Mouse (Mus musculus) E14TG2a.4 (cell line): ENCODE results near the gene Glg1.

ENCODE experiments used
- H3K27me3 ChIP-seq: 2 replicates; pipeline ENCODE4 v1.6.1; 2014; ENCODE audit warnings: low read length, control low read depth; ENCODE audit not compliant: insufficient read depth
- H3K36me3 ChIP-seq: 2 replicates; pipeline ENCODE4 v1.6.1; 2014; ENCODE audit warnings: low read length, control low read depth; ENCODE audit not compliant: insufficient read depth
- H3K4me1 ChIP-seq: replicated peaks from 2 replicates; pipeline ENCODE4 v1.6.1; 2014; ENCODE audit warnings: low read depth, low read length, control low read depth
- H3K4me3 ChIP-seq: replicated peaks from 2 replicates; pipeline ENCODE4 v1.5.1; 2014; ENCODE audit warnings: mild to moderate bottlenecking, low read length
- H3K9me3 ChIP-seq: 2 replicates; pipeline ENCODE4 v1.6.1; 2014; ENCODE audit warnings: low read length, control low read depth
- CTCF ChIP-seq: conservative IDR thresholded peaks from 2 replicates; pipeline ENCODE4 v1.5.1; 2014; ENCODE audit warnings: low read length
- NANOG ChIP-seq: IDR thresholded peaks from 2 replicates; pipeline ENCODE4 v1.6.1; 2014; ENCODE audit warnings: borderline replicate concordance, low read length, mixed read lengths
- POU5F1 ChIP-seq: IDR thresholded peaks from 2 replicates; pipeline ENCODE4 v1.6.1; 2014; ENCODE audit warnings: low read length, borderline replicate concordance

Gene Glg1

DNA sequence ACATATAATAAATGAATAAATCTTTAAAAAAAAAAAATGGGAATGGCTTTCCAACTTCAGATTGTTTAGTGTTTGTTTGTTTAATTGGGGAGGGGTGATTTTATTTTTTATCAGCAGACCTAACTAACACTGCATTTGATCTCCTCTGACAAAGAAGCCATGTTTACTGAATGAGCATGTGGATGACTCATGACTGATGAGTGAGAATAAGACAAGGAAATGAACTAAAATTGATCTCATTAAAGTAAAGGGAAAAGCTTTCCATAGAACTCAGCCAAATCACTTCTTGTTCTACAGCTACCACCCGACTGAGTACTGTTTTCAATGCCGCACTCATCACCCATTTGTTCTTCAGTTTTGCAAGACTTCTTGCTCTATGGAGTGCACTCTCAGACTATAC is 25.3 kb downstream of the Glg1 start:
- H3K36me3 ChIP-seq = no peaks in the 10 kb centered on the region
- H3K9me3 ChIP-seq = no peaks in the 10 kb centered on the region
- peaks cover 4% of the 10 kb centered on the region; the same call in 1 of the 2 replicates for H3K4me1 ChIP-seq
- H3K27me3 ChIP-seq = no peaks in the 10 kb centered on the region
- H3K4me3 ChIP-seq = no peak overlapping the region
- TF ChIP-seq NANOG (no peak), CTCF (no peak), POU5F1 (no peak)

DNA sequence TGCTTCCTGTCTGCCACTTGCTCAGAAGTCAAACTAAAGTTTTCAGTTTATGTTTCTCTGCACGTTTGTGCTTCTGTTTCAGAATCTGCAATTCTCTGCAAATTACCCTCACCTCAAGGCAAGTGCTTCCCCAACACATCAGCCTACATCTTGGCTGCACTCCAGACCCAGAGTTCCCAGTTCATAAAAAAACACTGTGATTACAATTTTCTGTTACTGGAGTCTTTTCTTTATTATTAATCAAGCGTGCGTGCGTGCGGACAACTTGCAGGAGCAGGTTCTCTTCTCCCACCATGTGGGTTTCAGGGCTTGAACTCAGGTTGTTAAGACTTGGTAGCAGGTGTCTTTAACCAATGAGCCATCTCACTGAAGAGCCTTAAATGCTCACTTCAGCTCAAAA is 34.9 kb downstream of the Glg1 start:
- H3K9me3 ChIP-seq = no peaks in the 10 kb centered on the region
- H3K27me3 ChIP-seq = no peaks in the 10 kb centered on the region
- TF ChIP-seq NANOG (no peak), POU5F1 (no peak), CTCF (no peak)
- H3K4me1 ChIP-seq = no peaks in the 10 kb centered on the region
- no peak overlapping the region for H3K4me3 ChIP-seq
- no peaks in the 10 kb centered on the region for H3K36me3 ChIP-seq

DNA sequence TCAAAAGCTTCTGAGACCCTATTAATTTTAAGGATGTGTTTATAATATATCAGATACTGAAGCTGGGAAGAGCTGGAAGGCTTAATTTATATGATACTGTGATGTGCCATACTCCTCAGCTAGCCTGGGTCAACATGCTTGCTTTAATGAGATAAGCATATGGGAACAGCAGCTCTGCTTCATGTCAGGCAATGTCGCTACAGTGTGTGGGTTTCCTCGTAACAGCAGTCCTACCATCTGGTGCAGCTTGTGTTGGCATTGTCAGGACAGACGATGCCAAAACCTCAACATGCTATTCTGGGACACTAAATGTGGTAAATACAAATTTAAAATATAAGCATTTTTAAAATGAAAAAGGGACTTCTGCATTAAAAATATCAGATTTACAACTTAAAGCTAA is 40.9 kb downstream of the Glg1 start:
- Histone ChIP-seq H3K4me3 (no peak overlapping the region), H3K9me3 (no peaks in the 10 kb centered on the region), H3K27me3 (no peaks in the 10 kb centered on the region), H3K4me1 (no peaks in the 10 kb centered on the region), H3K36me3 (no peaks in the 10 kb centered on the region)
- TF ChIP-seq POU5F1 = no peak
- TF ChIP-seq CTCF = no peak
- no peak for TF ChIP-seq NANOG

DNA sequence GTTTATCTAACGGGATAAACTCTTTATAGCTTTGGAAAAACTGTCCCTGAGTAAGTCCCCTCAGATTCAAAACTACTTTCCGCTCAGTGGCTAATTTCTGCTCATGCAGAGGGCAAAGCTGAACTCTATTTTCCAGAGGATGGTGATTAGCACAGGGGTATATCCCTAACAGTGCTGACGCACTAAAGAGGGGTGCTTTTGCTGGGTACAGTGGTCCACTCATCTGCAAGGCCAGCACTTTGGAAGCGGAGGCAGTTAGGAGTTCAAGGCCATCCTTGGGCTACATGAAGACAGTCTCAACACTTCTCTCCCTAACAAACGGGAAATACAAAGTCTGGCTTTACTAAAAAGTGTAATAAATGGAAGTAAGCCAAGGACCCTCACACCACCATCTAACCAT is 45.6 kb downstream of the Glg1 start:
- peaks cover 10% of the 10 kb centered on the region for H3K4me1 ChIP-seq
- no peaks in the 10 kb centered on the region for H3K36me3 ChIP-seq
- H3K4me3 ChIP-seq = no peak overlapping the region
- no peaks in the 10 kb centered on the region for H3K9me3 ChIP-seq
- TF ChIP-seq NANOG (no peak), POU5F1 (no peak), CTCF (no peak)
- no peaks in the 10 kb centered on the region for H3K27me3 ChIP-seq

DNA sequence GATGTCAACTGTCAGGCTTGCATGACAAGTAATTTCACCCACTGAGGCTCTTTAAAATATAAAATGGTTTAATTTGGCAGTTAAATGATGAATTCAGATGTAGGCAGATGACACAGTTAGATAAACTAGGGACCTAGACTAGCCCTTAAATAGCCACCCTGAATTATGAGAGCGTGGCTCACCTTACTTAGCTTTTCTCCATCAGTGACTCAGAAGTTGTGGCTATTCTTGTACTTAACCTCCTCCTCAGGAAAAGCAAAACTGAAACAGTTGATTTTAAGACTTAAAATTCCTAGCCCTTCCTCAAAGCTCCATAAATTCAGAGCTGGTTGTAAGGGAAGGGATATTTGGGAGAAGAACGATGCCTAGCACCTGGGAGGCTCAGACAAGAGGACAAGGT is 47.8 kb downstream of the Glg1 start:
- Histone ChIP-seq H3K4me3 (no peak overlapping the region), H3K36me3 (no peaks in the 10 kb centered on the region), H3K4me1 (peaks cover 10% of the 10 kb centered on the region), H3K9me3 (no peaks in the 10 kb centered on the region), H3K27me3 (no peaks in the 10 kb centered on the region)
- no peak for TF ChIP-seq NANOG
- TF ChIP-seq POU5F1 = no peak
- TF ChIP-seq CTCF = no peak

DNA sequence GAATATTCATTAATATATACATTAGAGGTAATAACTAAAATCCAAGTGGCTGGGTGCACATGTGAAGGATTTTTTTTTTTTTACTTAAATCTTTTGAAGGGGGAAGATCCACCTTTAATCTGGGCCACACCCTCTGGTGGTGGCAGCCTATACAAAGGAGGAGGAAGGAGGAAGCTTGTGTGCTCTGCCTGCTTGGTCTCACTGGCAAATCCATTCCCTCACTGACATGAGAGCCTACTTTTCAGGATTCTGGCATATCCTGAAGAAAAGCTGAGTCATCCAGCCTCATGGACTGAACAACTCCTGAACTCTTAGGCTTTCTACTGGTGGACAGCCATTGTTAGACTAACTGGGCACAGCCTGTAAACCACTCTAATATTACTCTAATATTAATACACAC is 49.1 kb downstream of the Glg1 start:
- Histone ChIP-seq H3K36me3 (no peaks in the 10 kb centered on the region), H3K4me1 (peaks cover 15% of the 10 kb centered on the region), H3K27me3 (no peaks in the 10 kb centered on the region), H3K9me3 (no peaks in the 10 kb centered on the region), H3K4me3 (no peak overlapping the region)
- no peak for TF ChIP-seq CTCF
- no peak for TF ChIP-seq NANOG
- no peak for TF ChIP-seq POU5F1

DNA sequence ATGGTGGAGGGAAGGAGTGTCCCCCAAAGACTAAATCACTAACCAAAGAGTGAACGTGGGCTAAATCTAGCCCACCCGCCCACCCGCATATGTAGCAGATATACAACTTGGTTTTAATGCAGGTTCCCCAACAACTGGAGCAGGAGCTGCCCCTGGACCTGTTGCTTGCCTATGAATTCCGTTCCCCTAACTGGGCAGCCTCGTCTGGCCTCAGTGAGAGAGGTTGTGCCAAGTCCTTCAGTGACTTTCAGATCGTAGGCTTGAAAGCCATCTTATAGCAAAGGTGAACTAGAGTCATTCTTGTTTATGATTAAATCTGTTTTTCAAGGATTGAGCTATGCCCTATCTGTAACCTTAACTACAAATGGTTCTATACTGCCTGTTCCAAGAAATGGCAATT is 52.7 kb downstream of the Glg1 start:
- H3K9me3 ChIP-seq = no peaks in the 10 kb centered on the region
- no peaks in the 10 kb centered on the region for H3K36me3 ChIP-seq
- no peak for TF ChIP-seq POU5F1
- no peak for TF ChIP-seq NANOG
- no peak for TF ChIP-seq CTCF
- peaks cover 19% of the 10 kb centered on the region for H3K4me1 ChIP-seq
- no peaks in the 10 kb centered on the region for H3K27me3 ChIP-seq
- no peak overlapping the region for H3K4me3 ChIP-seq

DNA sequence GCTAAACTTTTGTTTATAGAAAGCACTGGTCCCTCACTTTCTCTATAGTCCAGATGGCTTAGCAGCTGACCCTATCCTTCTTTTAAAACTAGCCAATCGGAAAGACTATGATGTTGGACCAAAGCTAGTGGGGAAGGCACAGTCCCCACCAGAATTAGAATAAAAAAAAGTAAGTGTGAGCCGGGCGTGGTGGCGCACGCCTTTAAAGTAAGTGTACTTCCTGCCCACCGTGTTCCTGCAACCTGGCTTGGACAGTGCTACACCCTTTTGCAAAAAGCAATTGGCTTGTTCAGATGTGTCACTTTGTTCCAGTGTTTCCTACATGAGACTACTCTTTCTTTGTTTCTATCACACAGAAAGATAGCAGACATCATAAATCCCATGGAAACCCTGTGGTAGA is 54.0 kb downstream of the Glg1 start:
- Histone ChIP-seq H3K36me3 (no peaks in the 10 kb centered on the region), H3K4me1 (peaks cover 12% of the 10 kb centered on the region), H3K4me3 (no peak overlapping the region), H3K27me3 (no peaks in the 10 kb centered on the region), H3K9me3 (no peaks in the 10 kb centered on the region)
- TF ChIP-seq CTCF = no peak
- no peak for TF ChIP-seq POU5F1

DNA sequence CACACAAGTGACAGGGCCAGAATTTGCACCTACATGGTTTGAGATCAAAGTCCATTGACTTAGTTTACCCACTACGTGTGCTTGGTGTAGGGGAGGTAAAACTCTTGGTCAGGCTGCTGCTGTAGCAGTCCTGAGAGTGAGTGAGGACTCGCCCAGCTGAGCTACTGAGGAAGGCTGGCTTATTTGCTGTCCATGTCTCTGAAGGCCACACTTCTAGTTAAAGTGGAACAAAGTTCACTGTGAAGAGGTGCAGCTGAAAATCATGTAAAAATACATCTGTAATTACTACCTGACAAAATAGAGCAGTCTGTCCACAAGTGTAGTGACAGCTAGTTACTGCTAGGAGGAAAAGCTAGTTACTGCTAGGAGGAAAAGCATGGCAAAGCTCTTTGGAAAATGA is 55.7 kb downstream of the Glg1 start:
- H3K4me3 ChIP-seq = no peak overlapping the region
- H3K27me3 ChIP-seq = no peaks in the 10 kb centered on the region
- peaks cover 8% of the 10 kb centered on the region for H3K4me1 ChIP-seq
- no peaks in the 10 kb centered on the region for H3K9me3 ChIP-seq
- TF ChIP-seq NANOG (no peak), POU5F1 (no peak), CTCF (no peak)
- no peaks in the 10 kb centered on the region for H3K36me3 ChIP-seq
